32 mouse cellular contexts compared by ENCODE assay signal in genomic region chr15:98036578-98036977, GRCm38 (mm10). TPM values are rescaled to one million over a fixed set of nuclear protein-coding genes. Genes with fewer than 3 reads are reported as not detected.
DNase-seq lines count a peak whose midpoint lies in the region; ATAC-seq and TF ChIP-seq lines count a peak whose summit lies in the region.
"Had no signal": no experiment of that assay in that cellular context is flagged by ENCODE, and none has a peak within 500 bp of the region (broad histone marks: within the 10 kb centered on the region; RNA-seq: fewer than 3 reads in every experiment).

No protein-coding gene starts in this region.

- H3K4me2 ChIP-seq in liver, embryonic 14.5 days (ENCODE audit: low read depth) = no peak overlapping the region
- H3K4me2 ChIP-seq: heart, embryonic 12.5 days; hindbrain, embryonic 13.5 days; limb, embryonic 13.5 days; liver, embryonic 13.5 days; lung, embryonic 15.5 days; midbrain, embryonic 13.5 days; neural tube, embryonic 15.5 days had no signal

- 89% methylated on average over 5 of the region's 5 CpGs for WGBS in liver, embryonic 14.5 days (ENCODE audit: insufficient replicate concordance)
- WGBS in forebrain, embryonic 10.5 days = 92% methylated on average over 5 of the region's 5 CpGs

- TF ChIP-seq CTCF in liver, embryonic 14.5 days (IDR thresholded peaks at IDR 0.05; ENCODE audit: low read depth) = 0 out of 2 replicates have a peak, but pooled peaks have one; percentile 19
- peak; percentile 34 to 66 (median 54) for TF ChIP-seq CTCF in MEL (IDR thresholded peaks at IDR 0.05 in 2 of 3, conservative IDR thresholded peaks at IDR 0.05 in 1 of 3; ENCODE audit: control insufficient read depth in 1 of 3, insufficient read depth in 1 of 3, low read depth in 2 of 3, low read length in 3 of 3, poor library complexity in 1 of 3, severe bottlenecking in 1 of 3)

- TF ChIP-seq RAD21 in MEL (IDR thresholded peaks at IDR 0.05; ENCODE audit: low read depth, low read length) = peak; percentile 33

- no peak overlapping the region for H3K27ac ChIP-seq in liver, embryonic 14.5 days
- H3K27ac ChIP-seq in MEL (ENCODE audit: control insufficient read depth, low read depth, low read length) = no peak overlapping the region
- no peak overlapping the region for H3K27ac ChIP-seq in forebrain, embryonic 10.5 days
- H3K27ac ChIP-seq: heart, adult 2 months; hindbrain, embryonic 13.5 days; left cerebral cortex, adult 2 months; limb, embryonic 13.5 days; liver, embryonic 13.5 days; lung, embryonic 15.5 days; macrophage; midbrain, embryonic 13.5 days; neural tube, embryonic 15.5 days had no signal

- no peak overlapping the region for H3K4me3 ChIP-seq in liver, embryonic 14.5 days (ENCODE audit: insufficient read depth in 1 of 2, low read depth in 2 of 2, low read length in 2 of 2)
- no peak overlapping the region for H3K4me3 ChIP-seq in MEL (ENCODE audit: control insufficient read depth in 1 of 2, insufficient read depth in 1 of 2, low read depth in 2 of 2, low read length in 2 of 2)
- H3K4me3 ChIP-seq in forebrain, embryonic 10.5 days = no peak overlapping the region
- H3K4me3 ChIP-seq: heart, adult 2 months; heart, embryonic 12.5 days; hindbrain, embryonic 13.5 days; left cerebral cortex, adult 2 months; limb, embryonic 13.5 days; liver, embryonic 13.5 days; lung, embryonic 15.5 days; midbrain, embryonic 13.5 days; neural tube, embryonic 15.5 days had no signal

- no peaks in the 10 kb centered on the region for H3K4me1 ChIP-seq in liver, embryonic 14.5 days (replicated peaks; ENCODE audit: control insufficient read depth in 2 of 2, insufficient read depth in 2 of 2, low read length in 1 of 2)
- no peaks in the 10 kb centered on the region for H3K4me1 ChIP-seq in MEL (ENCODE audit: control insufficient read depth in 1 of 2, insufficient read depth in 2 of 2, low read length in 2 of 2)
- peaks cover 31% of the 10 kb centered on the region for H3K4me1 ChIP-seq in forebrain, embryonic 10.5 days
- H3K4me1 ChIP-seq: liver, embryonic 13.5 days; lung, embryonic 15.5 days had no signal

- H3K36me3 ChIP-seq in liver, embryonic 14.5 days (replicated peaks; ENCODE audit: control insufficient read depth, insufficient read depth, low read depth) = peaks cover 19% of the 10 kb centered on the region
- peaks cover 0 to 8% of the 10 kb centered on the region in 2 experiments; a peak in 1 of 4 replicates for H3K36me3 ChIP-seq in MEL (ENCODE audit: control insufficient read depth in 1 of 2, insufficient read depth in 2 of 2, low read length in 2 of 2)
- H3K36me3 ChIP-seq in forebrain, embryonic 10.5 days (replicated peaks) = peaks cover 76% of the 10 kb centered on the region

- H3K9ac ChIP-seq in liver, embryonic 14.5 days (replicated peaks) = no peak overlapping the region
- no peak overlapping the region for H3K9ac ChIP-seq in MEL (ENCODE audit: control insufficient read depth, low read depth, low read length, poor library complexity, severe bottlenecking)
- H3K9ac ChIP-seq: heart, embryonic 12.5 days; hindbrain, embryonic 13.5 days; limb, embryonic 13.5 days; liver, embryonic 13.5 days; lung, embryonic 15.5 days; midbrain, embryonic 13.5 days; neural tube, embryonic 15.5 days had no signal

- H3K27me3 ChIP-seq in liver, embryonic 14.5 days (ENCODE audit: control insufficient read depth, insufficient read depth, low read length) = no peaks in the 10 kb centered on the region
- no peaks in the 10 kb centered on the region for H3K27me3 ChIP-seq in MEL (ENCODE audit: control insufficient read depth in 1 of 2, insufficient read depth in 2 of 2, low read length in 2 of 2)
- H3K27me3 ChIP-seq in forebrain, embryonic 10.5 days (ENCODE audit: poor library complexity, severe bottlenecking) = no peaks in the 10 kb centered on the region
- H3K27me3 ChIP-seq: heart, embryonic 12.5 days; hindbrain, embryonic 13.5 days; limb, embryonic 13.5 days; liver, embryonic 13.5 days; lung, embryonic 15.5 days; midbrain, embryonic 13.5 days; neural tube, embryonic 15.5 days; Patski had no signal

- no peak for ATAC-seq in liver, embryonic 14.5 days (ENCODE audit: insufficient read depth)
- ATAC-seq: forebrain, embryonic 14.5 days; midbrain, embryonic 13.5 days; Patski had no signal

- no peaks in the 10 kb centered on the region for H3K79me2 ChIP-seq in MEL (ENCODE audit: control insufficient read depth, insufficient read depth, low read length, poor library complexity)

- peak; percentile 1 for DNase-seq in adrenal gland, postnatal 14 days
- no peak for DNase-seq in adrenal gland, postnatal 10 days
- no peak for DNase-seq in liver, embryonic 14.5 days (ENCODE audit: low read depth in 3 of 3, low spot score in 3 of 3)
- DNase-seq in liver (no peak), 416B (ENCODE audit: low read depth) (peak; percentile 19), MEL (ENCODE audit: low read depth, low spot score) (peak; percentile 50)
- DNase-seq in kidney, postnatal 36 days = no peak
- DNase-seq in forebrain, embryonic 10.5 days (ENCODE audit: extremely low spot score, low spot score) = no peak
- DNase-seq: cerebellum, adult 11 months; cerebellum, adult 9-10 months; cerebellum, postnatal 36 days; gastrocnemius, postnatal 25 days; heart, adult 2 months; heart, postnatal 4 days; kidney, adult 9 months; kidney, postnatal 10 days; liver, embryonic 13.5 days; retina, postnatal 1 day; right cerebral cortex, postnatal 14 days; thymus, postnatal 14 days had no signal

- TF ChIP-seq EP300 in liver, embryonic 14.5 days (IDR thresholded peaks at IDR 0.05; ENCODE audit: low read depth) = no peak
- no peak for TF ChIP-seq EP300 in MEL (IDR thresholded peaks at IDR 0.05; ENCODE audit: low read depth in 1 of 2, low read length in 2 of 2)

- no peaks in the 10 kb centered on the region for H3K9me3 ChIP-seq in liver, embryonic 14.5 days (ENCODE audit: control insufficient read depth, low read length)
- H3K9me3 ChIP-seq in MEL (replicated peaks; ENCODE audit: insufficient read depth, low read length) = no peaks in the 10 kb centered on the region
- no peaks in the 10 kb centered on the region for H3K9me3 ChIP-seq in forebrain, embryonic 10.5 days
- H3K9me3 ChIP-seq: heart, embryonic 12.5 days; hindbrain, embryonic 13.5 days; limb, embryonic 13.5 days; liver, embryonic 13.5 days; lung, embryonic 15.5 days; midbrain, embryonic 13.5 days; neural tube, embryonic 15.5 days had no signal

- TF ChIP-seq POLR2A in MEL (IDR thresholded peaks at IDR 0.05; ENCODE audit: control insufficient read depth in 1 of 2, insufficient read depth in 1 of 2, low read depth in 1 of 2, low read length in 2 of 2, poor library complexity in 1 of 2) = no peak

TF ChIP-seq in MEL, 35 proteins besides CTCF, POLR2A, EP300 and RAD21:
- TF ChIP-seq SMC3 (IDR thresholded peaks at IDR 0.05; ENCODE audit: low read depth, low read length) = peak; percentile 43
- no peak for TF ChIP-seq NELFE (IDR thresholded peaks at IDR 0.05; ENCODE audit: low read depth, low read length)
- 0 out of 2 replicates have a peak, but pooled peaks have one; percentile 1 for TF ChIP-seq ZC3H11A (IDR thresholded peaks at IDR 0.05; ENCODE audit: low read depth, low read length)

RNA-seq across cellular contexts. Expression of gene Col2a1, which starts 32.1 kb away (rescaled TPM):
- 0.23 TPM in 1 of 2 replicates, not detected in the other for total RNA-seq in adrenal gland, postnatal 14 days (2021)
- 10 to 100 TPM in 1 of 2 experiments, under 1 TPM in 1; 0.33 to 17.3 TPM for total RNA-seq in adrenal gland, postnatal 10 days (2021)
- 0.23 and 0.56 TPM in 2 replicates for polyA plus RNA-seq in liver, embryonic 14.5 days (2012; rRNA removed)
- 0.04 and 0.13 TPM in 2 replicates for polyA plus RNA-seq in liver, embryonic 14.5 days (2014; fragmentation: Nextera tagmentation; extraction: Ambion mirVana)
- 0.04 TPM in 1 of 2 replicates, not detected in the other for total RNA-seq in MEL (2012; rRNA removed)
- polyA plus RNA-seq in MEL (2012; ENCODE audit: insufficient read depth in 1 of 2, insufficient read length in 2 of 2, low read depth in 1 of 2, low replicate concordance in 2 of 2, missing spikeins in 1 of 2) = under 1 TPM in 1 of 2 experiments, not detected in 1; 0.04 TPM
- polyA plus RNA-seq in forebrain, embryonic 10.5 days (2016; fragmentation: Nextera tagmentation; extraction: Ambion mirVana) = 183 and 190 TPM in 2 replicates
- total RNA-seq: adrenal gland, adult 18-20 months; megakaryocyte-erythroid progenitor cell, adult 5-6 weeks had no signal
- polyA plus RNA-seq: macrophage had no signal

RNA-seq across cellular contexts. Expression of gene Pfkm, which starts 55.8 kb away (rescaled TPM):
- 66.1 and 72.0 TPM in 2 replicates for total RNA-seq in adrenal gland, postnatal 14 days (2021)
- total RNA-seq in adrenal gland, postnatal 10 days (2021) = 100 to 1,000 TPM in 1 of 2 experiments, 10 to 100 TPM in 1; 77.0 to 168 TPM
- polyA plus RNA-seq in liver, embryonic 14.5 days (2012; rRNA removed) = 18.2 and 22.4 TPM in 2 replicates
- 19.6 and 20.6 TPM in 2 replicates for polyA plus RNA-seq in liver, embryonic 14.5 days (2014; fragmentation: Nextera tagmentation; extraction: Ambion mirVana)
- total RNA-seq in MEL (2012; rRNA removed) = 96.0 and 150 TPM in 2 replicates
- 100 to 1,000 TPM in 1 of 2 experiments, not detected in 1; 125 TPM for polyA plus RNA-seq in MEL (2012; ENCODE audit: insufficient read depth in 1 of 2, insufficient read length in 2 of 2, low read depth in 1 of 2, low replicate concordance in 2 of 2, missing spikeins in 1 of 2)
- 37.8 and 38.2 TPM in 2 replicates for polyA plus RNA-seq in forebrain, embryonic 10.5 days (2016; fragmentation: Nextera tagmentation; extraction: Ambion mirVana)

RNA-seq across cellular contexts. Expression of gene Senp1, which starts 57.0 kb away (rescaled TPM):
- 17.6 and 21.1 TPM in 2 replicates for total RNA-seq in adrenal gland, postnatal 14 days (2021)
- 10 to 100 TPM; 17.2 to 22.8 TPM for total RNA-seq in adrenal gland, postnatal 10 days (2021)
- 8.7 and 10.7 TPM in 2 replicates for polyA plus RNA-seq in liver, embryonic 14.5 days (2012; rRNA removed)
- 15.3 and 16.9 TPM in 2 replicates for polyA plus RNA-seq in liver, embryonic 14.5 days (2014; fragmentation: Nextera tagmentation; extraction: Ambion mirVana)
- 34.1 and 41.4 TPM in 2 replicates for total RNA-seq in MEL (2012; rRNA removed)
- 10 to 100 TPM in 1 of 2 experiments, not detected in 1; 96.5 TPM for polyA plus RNA-seq in MEL (2012; ENCODE audit: insufficient read depth in 1 of 2, insufficient read length in 2 of 2, low read depth in 1 of 2, low replicate concordance in 2 of 2, missing spikeins in 1 of 2)
- 48.9 and 49.4 TPM in 2 replicates for polyA plus RNA-seq in forebrain, embryonic 10.5 days (2016; fragmentation: Nextera tagmentation; extraction: Ambion mirVana)

Comparison
In these comparisons a context has a peak if more than half of its experiments do, and no peak if none do; other contexts are left out.
1. DNase-seq: peak in adrenal gland, postnatal 14 days (single experiment), 416B (single experiment) and MEL (single experiment); none in adrenal gland, postnatal 10 days (single experiment), liver, embryonic 14.5 days (0 of 3), liver (single experiment), kidney, postnatal 36 days (0 of 2) and forebrain, embryonic 10.5 days (single experiment).